In the genomic region with DNA sequence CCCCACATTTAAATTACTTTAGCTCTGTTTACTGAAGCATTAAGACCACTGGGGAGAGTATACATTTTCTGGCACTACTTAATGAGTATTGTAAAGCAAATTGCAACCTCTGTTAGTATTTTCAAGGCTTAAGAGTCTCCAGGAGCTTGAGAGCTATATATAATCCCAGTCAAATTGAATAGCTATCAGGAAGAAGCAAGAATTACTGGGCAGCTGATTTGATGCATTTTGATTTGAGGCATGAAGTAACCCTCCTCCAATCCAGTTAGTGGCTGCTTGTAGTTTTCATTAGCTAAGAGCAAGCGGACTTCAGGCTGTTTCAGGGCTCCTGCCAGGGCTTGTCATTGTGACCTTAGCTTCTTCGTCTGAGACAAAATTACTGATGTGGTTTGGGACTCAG, we compare ENCODE assay signal across 21 mouse cellular contexts.
"Had no signal": no experiment of that assay in that cellular context is flagged by ENCODE, and none has a peak within 500 bp of the region (broad histone marks: within the 10 kb centered on the region; RNA-seq: fewer than 3 reads in every experiment).

No protein-coding gene starts in this region.

- H3K36me3 ChIP-seq: liver, embryonic 12.5 days; liver, embryonic 15.5 days; lung, embryonic 15.5 days; midbrain, embryonic 10.5 days; neural tube, embryonic 12.5 days; stomach, embryonic 15.5 days had no signal

- H3K27me3 ChIP-seq: liver, embryonic 12.5 days; liver, embryonic 15.5 days; lung, embryonic 15.5 days; megakaryocyte, embryonic 14.5 days; neural tube, embryonic 12.5 days; stomach, embryonic 15.5 days had no signal

- H3K27ac ChIP-seq: kidney, postnatal 0 days; layer of hippocampus, adult 2 months; left cerebral cortex, adult 2 months; liver, embryonic 12.5 days; liver, embryonic 15.5 days; lung, embryonic 15.5 days; midbrain, embryonic 10.5 days; neural tube, embryonic 12.5 days; stomach, embryonic 15.5 days had no signal

- ATAC-seq: intestine, postnatal 0 days; liver, embryonic 12.5 days had no signal

- H3K4me3 ChIP-seq: layer of hippocampus, adult 2 months; left cerebral cortex, adult 2 months; liver, embryonic 12.5 days; liver, embryonic 15.5 days; lung, embryonic 15.5 days; megakaryocyte, embryonic 14.5 days; midbrain, embryonic 10.5 days; neural tube, embryonic 12.5 days; stomach, embryonic 15.5 days had no signal

- H3K4me1 ChIP-seq: liver, embryonic 12.5 days; liver, embryonic 15.5 days; stomach, embryonic 15.5 days had no signal

- DNase-seq: kidney, adult 2 months; kidney, postnatal 25 days; layer of hippocampus, postnatal 36 days; lung, adult 18-20 months; lung, postnatal 10 days; lung, postnatal 36 days; midbrain, embryonic 14.5 days; right cerebral cortex, postnatal 25 days; spleen, adult 18-20 months; thymus, postnatal 25 days had no signal

- H3K4me2 ChIP-seq: liver, embryonic 12.5 days; liver, embryonic 15.5 days; lung, embryonic 15.5 days; neural tube, embryonic 12.5 days; stomach, embryonic 15.5 days had no signal

- H3K9ac ChIP-seq: liver, embryonic 12.5 days; liver, embryonic 15.5 days; lung, embryonic 15.5 days; neural tube, embryonic 12.5 days; stomach, embryonic 15.5 days had no signal

- H3K9me3 ChIP-seq: liver, embryonic 12.5 days; liver, embryonic 15.5 days; lung, embryonic 15.5 days; megakaryocyte, embryonic 14.5 days; midbrain, embryonic 10.5 days; neural tube, embryonic 12.5 days; stomach, embryonic 15.5 days had no signal
